Mouse (Mus musculus) layer of hippocampus, adult 9-10 months (tissue): ENCODE data around the gene Ms4a3.

Experiments used
- DNase-seq: peaks from one replicate; pipeline ENCODE4 v3.0.0; 2022; ENCODE audit warnings: low spot score

The Ms4a3 gene

GRCm38 (mm10) chr19:11589205-11589604 lies 51.4 kb downstream of the Ms4a3 start:
- DNase-seq, result no peak
